Mouse (Mus musculus): ENCODE results near the gene Pir.

The Pir gene

DNA sequence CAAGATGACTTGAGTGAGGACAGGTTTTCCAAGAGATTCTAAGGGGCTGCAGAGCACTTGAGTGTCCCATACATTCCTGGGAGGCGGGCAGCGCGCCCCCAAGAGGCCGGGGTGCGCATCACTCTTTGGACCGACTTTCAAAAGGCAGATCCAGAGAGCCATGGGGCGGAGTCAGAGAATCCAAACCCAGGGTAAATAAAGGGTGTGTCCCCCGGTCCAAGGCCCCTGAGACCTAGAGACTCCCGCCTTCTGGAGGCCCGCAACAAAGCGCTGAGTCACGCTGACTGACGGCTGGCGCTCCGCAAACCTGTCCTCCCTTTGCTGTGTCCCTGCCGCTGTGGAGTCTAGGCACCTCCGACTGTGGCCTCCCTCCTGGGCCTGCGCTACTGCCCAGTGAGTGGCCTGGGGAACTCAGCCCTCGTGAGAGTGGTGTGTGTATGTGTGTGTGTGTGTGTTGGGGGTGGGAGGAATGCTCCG is at the start of gene Pir:
Gene Pir (plus strand): TSS at position 87 of the 477 bp plus-strand sequence.
- in situ Hi-C loops (cut with MboI, MseI), result no loop called here

DNA sequence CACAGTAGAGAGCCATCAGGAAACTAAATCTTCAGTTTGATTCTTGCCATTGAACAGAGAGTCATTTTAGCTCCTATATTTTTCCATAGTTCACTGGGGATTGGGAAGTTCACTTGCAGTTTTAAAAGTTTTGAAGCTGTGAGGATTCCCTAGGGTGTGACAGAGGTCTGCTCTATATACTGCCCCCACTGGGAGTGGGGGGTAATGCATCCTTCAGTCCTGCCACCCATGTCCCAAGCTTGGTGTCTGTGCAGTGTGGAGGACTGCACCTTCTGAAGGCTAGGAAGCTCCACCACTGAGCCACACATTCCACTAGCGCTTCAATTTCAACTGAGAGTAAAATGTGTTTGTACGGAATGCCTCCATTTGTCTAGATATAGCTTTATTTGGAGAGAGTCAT is 47.2 kb upstream of the Pir start:
- in situ Hi-C loops (cut with MboI, MseI), result no loop called here

DNA sequence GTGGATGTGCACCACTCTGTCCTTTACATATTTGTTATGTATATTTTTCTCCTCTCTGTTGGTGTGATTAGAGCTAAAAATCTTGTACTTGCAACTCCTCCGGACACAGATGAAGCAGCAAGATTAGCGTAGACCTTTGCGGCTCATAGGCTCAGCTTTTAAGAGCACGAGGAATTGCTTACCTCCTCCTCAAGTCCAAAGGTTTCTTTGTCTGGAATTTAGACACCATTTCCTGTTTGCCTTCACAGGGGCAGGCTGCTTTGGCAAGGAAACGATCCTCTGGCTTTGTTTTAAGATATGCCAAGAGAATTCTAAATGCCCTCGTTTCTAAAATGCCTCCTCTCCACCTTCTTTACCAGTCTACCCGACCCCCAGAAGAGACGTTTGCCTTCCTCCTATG is 35.8 kb upstream of the Pir start:
- in situ Hi-C loops (cut with MboI, MseI), result no loop called here

DNA sequence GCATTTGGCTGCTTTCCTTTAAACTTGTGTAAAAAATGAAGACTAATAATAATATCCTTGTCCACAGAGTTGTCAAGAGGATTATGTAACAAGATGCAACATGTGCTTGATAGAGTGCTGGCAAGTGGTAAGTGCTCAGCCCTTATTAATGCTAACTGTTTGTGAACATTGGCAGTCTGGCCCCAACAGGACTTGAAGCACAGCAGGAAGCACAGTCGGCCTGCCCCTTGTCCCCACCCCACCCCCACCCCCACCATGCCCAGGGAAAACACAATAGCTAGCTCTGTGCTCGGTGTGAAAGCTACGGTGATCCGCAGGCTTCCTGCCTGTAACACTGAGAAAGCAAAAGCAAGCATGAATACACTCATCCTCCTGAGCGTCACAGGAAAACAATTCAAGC is 23.5 kb upstream of the Pir start:
- in situ Hi-C loops (cut with MboI, MseI), result no loop called here

DNA sequence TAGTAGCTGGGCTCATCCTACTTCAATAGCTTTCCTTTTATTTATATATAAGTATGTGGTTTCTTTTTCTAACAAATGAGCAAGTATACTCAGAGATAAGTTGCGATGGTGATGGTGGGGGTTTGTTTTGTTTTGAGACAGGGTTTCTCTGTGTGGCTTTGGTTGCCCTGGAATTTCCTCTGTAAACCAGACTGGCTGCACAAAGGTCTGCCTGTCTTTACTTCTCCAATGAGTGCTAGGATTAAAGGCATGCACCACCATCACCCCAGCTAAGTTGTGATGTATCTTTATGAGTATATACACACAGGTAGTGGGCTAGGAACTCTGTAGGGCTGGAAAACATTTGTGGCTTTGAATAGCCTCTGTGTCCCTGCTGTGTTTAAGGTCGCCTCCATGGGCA is 22.4 kb upstream of the Pir start:
- in situ Hi-C loops (cut with MboI, MseI), result no loop called here

DNA sequence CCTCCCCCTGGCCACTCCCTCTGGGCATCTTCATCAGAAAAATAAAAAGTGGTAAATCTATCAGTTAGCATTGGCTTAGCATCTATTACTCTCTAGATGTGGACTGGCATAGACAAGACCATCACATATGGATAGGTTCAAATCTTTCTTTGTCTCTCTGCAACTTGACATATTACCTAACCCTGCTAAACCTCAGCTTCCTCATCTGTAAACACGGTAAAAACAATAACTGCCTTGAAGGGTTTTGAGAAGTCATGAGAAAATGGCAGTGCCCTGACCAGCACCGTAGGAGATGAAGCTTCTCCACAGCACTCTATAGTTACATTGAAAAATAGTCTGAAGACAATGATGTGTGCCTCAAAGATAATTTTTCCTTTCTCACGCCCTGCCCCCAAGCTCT is 12.6 kb upstream of the Pir start:
- in situ Hi-C loops (cut with MboI, MseI), result no loop called here

DNA sequence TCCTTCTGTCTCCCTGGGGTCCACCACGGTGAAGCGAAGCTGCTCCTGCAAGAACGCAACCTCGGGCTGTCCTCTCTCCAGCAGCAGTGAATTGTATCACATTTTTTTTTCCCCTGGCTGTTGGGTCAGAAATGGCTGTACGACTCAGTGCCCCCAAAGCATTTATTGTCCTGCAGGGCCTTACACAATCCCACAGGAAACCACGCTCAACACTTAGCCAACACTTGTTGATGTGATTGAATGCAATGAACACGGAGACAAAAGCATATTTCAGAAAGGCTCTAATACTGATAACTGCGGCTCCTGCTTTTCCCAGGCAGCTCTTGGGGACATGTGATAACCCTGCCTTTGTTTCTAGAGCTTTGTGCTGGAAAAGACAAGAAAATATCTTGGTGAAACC is 11.1 kb upstream of the Pir start, which contains the start of gene Bmx:
Gene Bmx (minus strand): TSS at position 137 of the 400 bp plus-strand sequence.
- in situ Hi-C loops (cut with MboI, MseI), result no loop called here

DNA sequence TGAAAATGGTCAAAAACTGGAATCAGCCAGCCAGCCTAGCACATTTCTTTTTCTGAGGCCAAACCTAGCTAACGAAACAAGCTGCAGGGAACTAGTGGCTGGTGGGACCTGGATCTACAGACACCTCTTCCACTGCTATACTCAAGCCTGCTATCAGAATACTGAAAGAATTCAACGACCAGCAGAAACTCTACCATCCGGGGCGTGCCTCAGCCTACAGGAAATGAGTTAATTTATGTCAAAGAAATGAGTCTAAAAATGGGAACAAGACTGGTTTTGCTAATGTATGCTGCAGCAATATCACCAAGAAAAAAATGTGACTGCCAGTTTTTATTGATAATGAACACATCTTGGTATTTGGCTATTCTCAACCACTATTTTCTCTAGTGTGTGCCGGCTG is 10.5 kb upstream of the Pir start:
- in situ Hi-C loops (cut with MboI, MseI), result no loop called here

DNA sequence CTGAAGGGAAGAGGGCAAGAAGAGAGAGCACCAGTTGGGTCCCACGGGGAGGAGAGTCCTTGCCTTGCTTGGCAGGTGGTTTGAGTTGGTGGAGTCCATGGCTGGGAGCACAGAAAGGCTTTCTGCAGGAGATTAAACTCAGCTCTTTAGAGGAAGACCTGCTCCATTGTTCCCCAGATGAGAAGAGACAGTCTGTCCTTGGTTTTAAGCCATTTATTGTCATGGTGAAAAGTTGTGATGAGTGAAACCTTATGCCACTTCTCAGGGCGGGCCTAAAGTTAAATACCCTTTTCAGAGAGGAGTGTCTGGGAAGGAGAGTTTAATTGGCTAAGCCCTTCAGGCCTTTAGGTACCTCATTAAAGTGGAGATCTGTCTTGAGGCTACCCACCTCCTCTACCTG is 6.9 kb upstream of the Pir start:
- in situ Hi-C loops (cut with MboI, MseI), result no loop called here

DNA sequence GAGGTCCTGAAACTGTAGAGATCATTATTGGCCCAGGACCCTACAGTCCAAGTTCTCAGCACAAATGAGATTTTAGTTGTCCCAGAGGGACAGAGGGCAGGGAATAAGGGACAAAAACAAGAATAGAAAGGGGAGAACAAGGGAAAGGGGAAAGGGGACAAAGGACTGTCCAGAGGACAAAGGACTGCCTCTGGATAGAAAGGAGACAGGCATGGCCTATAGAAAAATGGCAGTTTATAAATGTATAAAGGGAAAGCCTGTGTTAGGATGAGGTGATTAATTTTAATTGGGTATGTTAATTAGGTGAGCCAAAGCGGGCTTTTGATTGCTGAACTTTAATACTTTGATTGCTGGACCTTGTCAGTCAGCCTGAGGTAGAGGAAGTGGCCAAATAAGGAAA is 4.3 kb upstream of the Pir start:
- in situ Hi-C loops (cut with MboI, MseI), result no loop called here

DNA sequence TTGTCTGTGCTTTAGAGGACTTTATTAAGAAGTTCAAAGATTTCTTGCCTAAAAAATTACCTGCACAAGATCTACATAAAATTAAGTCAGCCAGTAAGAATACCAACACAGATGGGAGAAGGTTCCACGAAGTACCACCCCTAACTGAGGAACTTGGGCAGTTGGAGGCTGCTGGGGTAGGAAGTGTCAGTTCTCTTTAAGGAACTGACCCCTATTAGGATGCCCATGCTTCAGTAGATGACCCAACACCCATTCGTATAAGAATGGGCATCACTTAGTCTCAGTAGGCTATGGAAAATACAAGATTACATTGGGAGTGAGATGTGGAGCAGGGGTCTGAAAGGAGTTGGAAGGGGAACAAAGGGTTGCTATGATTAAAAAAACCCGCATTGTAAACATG is 1.4 kb downstream of the Pir start:
- in situ Hi-C loops (cut with MboI, MseI), result no loop called here

DNA sequence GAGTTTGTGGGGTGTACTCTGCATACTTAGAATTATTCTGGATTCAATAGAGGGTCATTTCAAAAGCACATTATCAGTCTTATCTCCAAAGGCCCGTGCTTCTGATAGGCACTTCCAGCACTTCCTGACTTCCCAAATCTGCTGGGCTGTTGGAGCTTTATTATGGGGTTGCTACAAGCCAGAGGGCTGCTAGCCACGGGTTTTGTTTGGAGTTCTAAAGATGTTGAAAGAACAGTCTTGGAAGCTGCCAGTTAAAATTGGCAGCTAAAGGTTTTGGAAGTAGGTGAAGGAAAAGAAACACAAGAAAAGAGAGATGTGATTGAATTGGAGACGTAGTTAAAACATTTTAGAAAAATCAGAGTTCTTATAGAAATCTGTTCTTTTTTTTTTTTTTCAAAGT is 6.4 kb downstream of the Pir start:
- in situ Hi-C loops (cut with MboI, MseI), result no loop called here

DNA sequence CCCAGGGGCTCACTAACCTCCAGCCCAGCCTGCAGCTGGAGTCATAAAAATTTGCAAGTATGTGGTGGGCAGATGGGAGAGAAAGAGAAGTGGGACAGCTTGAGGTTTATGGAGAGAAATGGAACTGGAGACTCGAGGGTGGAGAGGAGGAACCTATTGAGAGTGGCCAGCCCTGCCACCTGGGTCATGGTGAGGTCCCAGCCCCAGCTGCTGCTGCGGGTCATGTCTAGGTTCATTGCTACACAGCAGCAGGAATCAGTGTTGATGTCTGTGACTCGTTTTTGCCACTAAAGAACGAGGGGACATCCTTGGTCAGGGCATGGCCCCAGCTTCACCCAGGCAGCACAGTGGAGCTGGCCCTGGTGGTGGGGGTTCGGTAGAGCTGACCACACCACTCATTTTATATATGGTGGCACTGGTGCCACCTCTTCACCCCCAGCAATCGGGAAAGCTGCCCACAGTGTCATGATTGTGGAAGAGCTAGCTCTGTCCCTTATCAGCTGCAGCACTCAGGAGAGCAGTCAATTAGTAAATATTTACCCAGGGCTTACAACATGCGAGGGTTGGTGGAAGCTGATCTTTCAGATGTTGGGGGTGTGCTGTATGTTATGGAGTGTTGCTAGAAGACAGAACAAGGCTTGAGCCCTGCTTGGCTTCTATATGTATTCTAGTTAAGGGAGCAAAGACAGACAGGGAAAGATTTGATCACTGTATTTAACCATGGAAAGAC is 11.9 kb downstream of the Pir start:
- in situ Hi-C loops (cut with MboI, MseI), result no loop called here

DNA sequence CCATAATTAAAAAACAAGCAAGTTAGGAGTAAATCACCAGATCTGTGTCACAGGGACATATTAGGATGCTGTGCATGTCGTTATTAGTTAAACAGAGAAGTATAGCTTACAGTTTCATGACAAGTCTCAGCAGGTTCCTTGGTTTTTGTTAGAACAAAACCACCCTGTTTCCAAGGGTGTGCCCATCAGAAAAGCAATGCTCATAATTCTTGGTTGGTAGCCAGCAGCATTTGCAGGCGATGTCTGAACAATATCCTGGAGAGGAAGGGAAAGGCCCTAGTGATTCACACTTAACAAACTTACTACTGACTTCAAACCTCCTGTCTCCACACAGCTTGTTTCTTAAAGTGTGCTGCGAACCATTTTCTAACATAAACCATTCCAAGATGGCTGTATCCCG is 14.6 kb downstream of the Pir start:
- in situ Hi-C loops (cut with MboI, MseI), result no loop called here

DNA sequence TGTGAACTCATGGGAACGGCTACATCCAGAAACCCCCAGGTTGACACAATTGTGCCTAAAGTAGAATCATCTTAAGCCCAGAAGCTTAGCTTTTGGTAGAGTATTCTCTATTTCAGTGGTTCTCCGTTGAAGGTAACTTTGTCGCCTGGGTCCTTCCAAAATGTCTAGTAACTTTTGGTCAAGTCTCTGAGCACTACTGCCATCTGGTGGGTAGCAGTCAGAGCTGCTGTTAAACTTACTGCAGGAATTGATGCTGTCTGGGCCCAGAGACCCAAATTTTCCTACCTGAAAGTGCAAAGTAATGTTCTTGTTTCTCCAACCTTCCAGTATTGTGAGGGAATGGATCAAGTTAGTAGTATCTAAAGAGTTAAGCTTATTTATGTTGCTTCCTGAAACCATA is 17.9 kb downstream of the Pir start:
- in situ Hi-C loops (cut with MboI, MseI), result loop anchor here (5.0 kb wide), 1 partner anchor 105 kb away; no protein-coding TSS in a partner anchor

DNA sequence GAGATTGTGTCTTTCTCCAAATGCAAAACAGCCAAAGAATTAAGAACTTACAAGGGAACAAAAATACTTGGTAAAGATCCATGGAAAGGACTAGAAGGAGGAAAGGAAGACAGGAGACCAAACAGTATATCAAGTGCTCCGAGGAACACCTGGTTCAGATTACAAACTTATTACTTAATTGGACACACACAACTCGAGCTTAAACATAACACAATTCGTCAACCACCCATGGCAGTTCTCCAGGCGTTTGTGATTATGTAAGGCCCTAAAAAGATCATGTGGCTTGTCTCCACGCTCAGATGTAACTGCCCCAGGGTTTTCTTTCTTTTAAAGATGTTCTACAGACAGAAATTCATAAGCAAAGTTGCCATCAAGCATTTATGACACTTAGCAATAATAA is 22.0 kb downstream of the Pir start:
- in situ Hi-C loops (cut with MboI, MseI), result no loop called here

DNA sequence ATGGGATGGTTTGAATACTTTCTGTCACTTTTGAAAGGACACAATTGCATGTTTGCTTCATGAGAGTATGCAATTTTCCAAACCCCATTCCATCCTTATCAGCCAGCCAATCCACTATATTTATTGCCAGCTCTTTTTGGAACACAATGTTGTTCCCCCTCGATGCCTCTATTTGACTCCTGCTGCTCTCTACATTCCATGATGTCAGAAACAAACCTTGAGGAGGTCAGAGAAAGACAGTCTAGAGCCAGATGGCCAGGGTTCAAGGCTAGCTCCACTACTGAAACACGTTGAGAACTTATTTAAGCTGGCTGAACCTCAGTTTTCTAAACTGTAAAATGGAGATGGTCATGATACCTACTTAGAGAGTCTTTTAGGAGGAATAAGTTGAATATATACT is 37.1 kb downstream of the Pir start:
- in situ Hi-C loops (cut with MboI, MseI), result loop anchor here (10.0 kb wide), 1 partner anchor 1091 kb away; no protein-coding TSS in a partner anchor

DNA sequence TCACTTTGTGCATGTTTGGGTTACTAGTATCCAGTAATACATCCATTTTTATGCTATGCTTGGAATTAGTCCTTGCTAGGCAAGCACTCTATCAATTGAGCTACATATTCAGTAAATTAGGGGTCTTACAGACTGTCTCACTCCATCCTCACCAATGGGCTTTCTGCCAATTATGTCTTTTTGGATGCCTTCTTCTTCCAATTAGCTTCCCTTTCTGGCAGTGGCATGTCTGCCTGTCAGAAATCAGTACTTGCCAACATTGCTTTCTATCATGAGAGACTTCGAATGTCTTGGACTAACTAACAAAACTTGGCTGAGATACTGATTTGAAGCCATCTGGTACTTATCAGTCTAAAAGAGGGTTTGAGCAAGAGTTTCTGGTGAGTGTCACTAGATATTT is 44.7 kb downstream of the Pir start:
- in situ Hi-C loops (cut with MboI, MseI), result no loop called here

DNA sequence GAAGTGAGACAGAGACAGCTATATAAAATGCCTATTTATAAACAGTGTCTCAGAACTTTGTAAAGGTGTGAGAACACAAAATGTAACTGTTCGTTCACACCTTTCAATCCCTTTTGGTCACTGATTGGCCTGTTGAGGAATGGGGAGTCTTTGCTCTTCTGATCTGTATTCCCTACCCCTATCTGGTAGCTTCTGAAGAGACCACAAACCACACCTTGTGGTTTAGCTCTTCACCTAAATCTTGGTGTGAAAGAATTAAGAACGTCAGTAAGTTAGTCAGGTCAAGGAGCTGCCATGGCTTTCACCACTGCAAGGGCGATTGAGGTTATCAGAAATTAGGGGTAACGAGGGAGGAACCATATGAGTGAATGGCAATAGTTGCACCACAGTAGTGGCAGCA is 49.4 kb downstream of the Pir start:
- in situ Hi-C loops (cut with MboI, MseI), result no loop called here

DNA sequence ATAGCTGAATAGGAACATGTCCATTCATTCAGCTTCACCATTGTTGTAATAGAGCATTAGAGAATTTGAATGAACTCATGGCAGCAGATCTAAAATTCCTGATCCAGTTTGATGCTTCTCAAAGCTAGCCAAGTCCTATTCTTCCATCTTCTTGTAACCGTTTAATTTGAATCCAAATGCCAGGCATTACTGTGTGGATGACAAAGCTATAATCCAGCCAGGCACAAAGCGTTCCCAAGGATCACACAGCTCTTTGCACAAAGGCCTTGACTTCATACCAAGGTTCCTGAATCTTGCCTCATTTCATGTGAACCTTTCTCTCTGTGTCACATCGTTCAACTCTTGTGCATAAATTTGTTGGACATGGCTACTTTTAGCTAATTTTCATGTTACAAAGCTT is 50.9 kb downstream of the Pir start:
- in situ Hi-C loops (cut with MboI, MseI), result no loop called here

DNA sequence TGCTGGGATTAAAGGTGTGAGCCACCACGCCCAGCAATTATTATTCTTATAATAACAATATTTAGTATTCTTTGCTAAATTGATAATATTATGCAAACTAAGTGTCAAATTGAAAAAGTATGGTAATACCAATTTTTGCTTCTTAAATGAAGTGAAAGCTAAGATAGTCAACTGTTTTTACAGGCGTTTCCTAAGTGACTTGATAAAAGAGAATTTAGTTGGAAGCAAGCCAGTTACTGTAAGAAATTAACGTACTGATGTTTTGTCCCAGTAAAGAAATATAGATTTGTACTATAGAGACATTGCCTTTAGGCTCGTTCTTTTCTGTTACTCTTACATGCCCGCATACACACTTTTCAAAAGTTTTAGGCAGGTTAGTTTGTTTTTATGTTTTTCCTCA is 53.3 kb downstream of the Pir start:
- in situ Hi-C loops (cut with MboI, MseI), result no loop called here

DNA sequence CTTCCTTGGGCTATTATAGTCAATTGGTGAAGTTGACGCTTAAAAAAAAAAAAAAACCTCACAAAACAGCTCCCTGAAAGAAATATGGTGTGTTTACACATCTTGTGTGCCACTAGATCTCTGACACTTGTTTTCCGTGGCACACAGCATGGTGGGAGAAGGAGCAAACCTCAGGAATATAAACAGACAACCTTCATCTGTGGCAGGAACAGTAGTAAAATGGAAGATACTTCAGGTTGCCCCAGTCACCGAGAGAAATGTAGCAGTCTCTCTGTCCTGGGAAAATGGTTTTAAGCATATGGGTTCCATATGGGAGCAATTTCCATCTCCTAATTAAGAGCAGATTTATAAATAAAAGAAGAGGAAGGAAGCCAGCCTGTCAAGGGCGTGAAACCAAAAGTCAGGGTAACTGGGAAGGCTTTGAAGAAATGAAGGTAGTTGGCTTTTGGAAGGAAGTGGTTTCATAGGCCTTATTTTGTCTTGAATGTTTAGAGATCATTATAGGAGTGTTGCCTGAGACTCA is 54.3 kb downstream of the Pir start:
- in situ Hi-C loops (cut with MboI, MseI), result no loop called here

DNA sequence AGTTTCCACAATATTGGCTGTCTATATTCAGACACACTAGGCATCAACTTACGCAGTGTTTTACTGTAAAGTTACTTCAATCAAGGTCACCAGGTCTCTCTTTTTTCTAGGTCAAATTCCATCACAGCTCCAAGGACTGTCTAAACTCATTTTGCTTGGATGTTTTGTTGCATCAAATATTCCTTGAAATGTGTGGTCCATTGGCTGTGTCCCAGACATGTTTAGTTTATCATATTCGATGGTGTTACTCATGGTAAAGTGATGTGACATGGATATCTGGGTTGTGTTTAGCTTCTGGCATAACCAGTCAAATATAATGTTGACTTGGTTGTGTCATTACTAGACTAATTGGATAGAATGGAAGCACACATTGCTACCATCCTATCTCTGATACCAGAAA is 61.2 kb downstream of the Pir start:
- in situ Hi-C loops (cut with MboI, MseI), result no loop called here

DNA sequence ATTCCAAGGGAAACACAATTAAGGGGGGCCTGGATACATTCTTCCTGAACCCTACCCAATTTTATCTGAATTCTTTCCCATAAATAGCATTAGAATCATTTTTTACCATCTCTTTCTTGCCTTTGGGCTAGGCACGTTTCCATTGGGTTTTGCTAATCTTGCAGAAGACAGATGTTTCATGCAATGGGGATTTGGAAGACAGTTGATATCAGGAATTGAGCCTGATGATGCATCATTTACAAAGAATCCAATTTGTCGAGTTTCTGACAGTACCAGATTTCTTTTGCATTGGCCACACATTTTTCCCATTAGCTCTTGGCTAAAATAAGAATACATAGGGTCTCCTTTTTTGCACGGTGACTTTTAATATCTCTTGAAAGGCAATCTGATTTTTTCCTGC is 61.6 kb downstream of the Pir start:
- in situ Hi-C loops (cut with MboI, MseI), result no loop called here

Measured in regulatory T cell (primary cell).